Mouse (Mus musculus): ENCODE data around the gene Cd300lg. TPM values are rescaled to one million over a fixed set of nuclear protein-coding genes. Genes with fewer than 3 reads are reported as not detected.
A peak's percentile ranks its signal among the peaks of the same experiment; 100 is the strongest.

The Cd300lg gene
- polyA plus RNA-seq, 1 experiment from 2014 or later = 0.46 TPM

- Histone ChIP-seq H3K9me3 (ENCODE audit: control insufficient read depth, low read length) (no peaks in the 10 kb centered on the region), H3K36me3 (ENCODE audit: control insufficient read depth, insufficient read depth) (peaks cover 2% of the 10 kb centered on the region; the same call in 1 of the 2 replicates), H3K9ac (replicated peaks; ENCODE audit: low read depth, low read length) (peak overlapping the region; percentile 73), H3K4me3 (replicated peaks; ENCODE audit: low read length) (peak overlapping the region; percentile 58), H3K4me1 (replicated peaks; ENCODE audit: control insufficient read depth, insufficient read depth, low read length) (peaks cover 25% of the 10 kb centered on the region), H3K27ac (ENCODE audit: low read length) (peak overlapping the region; percentile 98), H3K4me2 (ENCODE audit: low read length) (peak overlapping the region; percentile 86), H3K27me3 (replicated peaks; ENCODE audit: control insufficient read depth, insufficient read depth, low read length) (no peaks in the 10 kb centered on the region)
- under 1% methylated on average over 20 of the region's 20 CpGs for WGBS
- ATAC-seq = peak; percentile 57
These were observed 47.9 kb downstream of the Cd300lg start for GRCm38 (mm10) chr11:102089088-102089808.

DNA sequence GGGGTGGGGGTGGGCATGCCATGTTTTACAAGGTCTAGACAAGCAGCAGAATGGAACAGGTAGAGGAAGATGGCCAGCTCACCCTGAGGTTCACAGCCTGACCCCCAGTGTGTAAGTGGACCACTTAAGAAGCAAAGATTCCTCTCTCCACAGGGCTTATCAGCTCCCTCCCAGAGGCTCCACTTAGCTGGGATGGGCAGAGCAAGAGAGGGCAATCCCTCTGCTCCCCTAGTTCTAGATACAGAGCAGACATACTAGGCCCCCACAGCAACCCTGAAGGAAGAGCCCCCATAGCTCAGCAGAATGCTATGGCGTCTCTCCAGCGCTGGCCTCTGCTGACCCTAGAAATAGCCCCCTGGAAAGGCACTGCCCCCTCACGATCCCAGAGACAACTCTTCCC is 54.4 kb downstream of the Cd300lg start:
- WGBS = 85% methylated on average over 3 of the region's 3 CpGs

DNA sequence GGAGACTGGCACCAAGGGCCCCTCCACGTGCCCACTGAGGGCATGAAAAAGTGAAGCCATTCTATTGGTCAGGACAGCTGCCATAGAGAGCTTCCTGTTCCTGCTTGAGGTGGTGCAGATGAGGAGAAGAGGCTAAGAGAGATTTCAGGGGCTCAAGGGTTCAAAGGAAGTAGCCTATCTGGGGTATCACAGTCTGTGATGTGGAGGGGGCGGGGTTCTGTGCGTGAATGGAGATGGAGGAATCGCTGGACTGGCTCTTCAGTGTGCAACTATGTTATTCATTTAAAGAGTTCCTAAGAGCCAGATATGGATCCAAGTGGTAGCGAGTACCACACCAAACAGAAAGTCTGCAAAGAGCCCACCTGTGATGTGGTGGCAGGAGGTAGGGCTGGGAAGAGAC is 55.1 kb downstream of the Cd300lg start:
- no peak overlapping the region for H3K4me3 ChIP-seq (replicated peaks; ENCODE audit: low read length)
- 79% methylated on average over 5 of the region's 5 CpGs for WGBS
- H3K27ac ChIP-seq (ENCODE audit: low read length) = no peak overlapping the region
- 0 out of 2 replicates have a peak, but pooled peaks have one; percentile 10 for ATAC-seq
- H3K9ac ChIP-seq (replicated peaks; ENCODE audit: low read depth, low read length) = no peak overlapping the region
- H3K27me3 ChIP-seq (replicated peaks; ENCODE audit: control insufficient read depth, insufficient read depth, low read length) = no peaks in the 10 kb centered on the region
- no peaks in the 10 kb centered on the region for H3K9me3 ChIP-seq (ENCODE audit: control insufficient read depth, low read length)
- no peaks in the 10 kb centered on the region for H3K36me3 ChIP-seq (ENCODE audit: control insufficient read depth, insufficient read depth)
- H3K4me1 ChIP-seq (replicated peaks; ENCODE audit: control insufficient read depth, insufficient read depth, low read length) = peaks cover 8% of the 10 kb centered on the region; the same call in 1 of the 2 replicates
- H3K4me2 ChIP-seq (ENCODE audit: low read length) = peak overlapping the region; percentile 53

More for the DNA sequence above, 54.4 kb downstream of the Cd300lg start:
- H3K4me2 ChIP-seq (ENCODE audit: low read length) = no peak overlapping the region
- H3K4me3 ChIP-seq (replicated peaks; ENCODE audit: low read length) = no peak overlapping the region
- H3K4me1 ChIP-seq (replicated peaks; ENCODE audit: control insufficient read depth, insufficient read depth, low read length) = peaks cover 8% of the 10 kb centered on the region; the same call in 1 of the 2 replicates
- no peak for ATAC-seq
- no peak overlapping the region for H3K27ac ChIP-seq (ENCODE audit: low read length)
- H3K9ac ChIP-seq (replicated peaks; ENCODE audit: low read depth, low read length) = no peak overlapping the region
- H3K9me3 ChIP-seq (ENCODE audit: control insufficient read depth, low read length) = no peaks in the 10 kb centered on the region
- no peaks in the 10 kb centered on the region for H3K27me3 ChIP-seq (replicated peaks; ENCODE audit: control insufficient read depth, insufficient read depth, low read length)
- H3K36me3 ChIP-seq (ENCODE audit: control insufficient read depth, insufficient read depth) = no peaks in the 10 kb centered on the region

GRCm38 (mm10) chr11:102096887-102097391 is 55.6 kb downstream of the Cd300lg start:
- Histone ChIP-seq H3K36me3 (ENCODE audit: control insufficient read depth, insufficient read depth) (no peaks in the 10 kb centered on the region), H3K4me3 (replicated peaks; ENCODE audit: low read length) (peak overlapping the region; percentile 32), H3K4me1 (replicated peaks; ENCODE audit: control insufficient read depth, insufficient read depth, low read length) (peaks cover 8% of the 10 kb centered on the region; the same call in 1 of the 2 replicates), H3K9me3 (ENCODE audit: control insufficient read depth, low read length) (no peaks in the 10 kb centered on the region), H3K4me2 (ENCODE audit: low read length) (peak overlapping the region; percentile 53), H3K9ac (replicated peaks; ENCODE audit: low read depth, low read length) (no peak overlapping the region; the same call in 1 of the 2 replicates), H3K27me3 (replicated peaks; ENCODE audit: control insufficient read depth, insufficient read depth, low read length) (no peaks in the 10 kb centered on the region), H3K27ac (ENCODE audit: low read length) (no peak overlapping the region)
- 4% methylated on average over 17 of the region's 18 CpGs for WGBS
- ATAC-seq = peak; percentile 71

GRCm38 (mm10) chr11:102101219-102101618 is 59.9 kb downstream of the Cd300lg start, which contains the start of gene Ppy:
Gene Ppy, minus strand, starts transcription at chr11:102101319.
- Histone ChIP-seq H3K4me3 (replicated peaks; ENCODE audit: low read length) (no peak within 1 kb of the TSS), H3K9ac (replicated peaks; ENCODE audit: low read depth, low read length) (no peak within 1 kb of the TSS), H3K9me3 (ENCODE audit: control insufficient read depth, low read length) (no peaks in the 10 kb centered on the region), H3K36me3 (ENCODE audit: control insufficient read depth, insufficient read depth) (no peaks in the 10 kb centered on the region), H3K4me1 (replicated peaks; ENCODE audit: control insufficient read depth, insufficient read depth, low read length) (peaks cover 8% of the 10 kb centered on the region; the same call in 1 of the 2 replicates), H3K27me3 (replicated peaks; ENCODE audit: control insufficient read depth, insufficient read depth, low read length) (peaks cover 24% of the 10 kb centered on the region), H3K4me2 (ENCODE audit: low read length) (no peak within 1 kb of the TSS), H3K27ac (ENCODE audit: low read length) (no peak within 1 kb of the TSS)
- no peak for ATAC-seq
- WGBS = 73% methylated on average over 4 of the region's 4 CpGs

GRCm38 (mm10) chr11:102102485-102103258 is 61.4 kb downstream of the Cd300lg start:
- H3K27ac ChIP-seq (ENCODE audit: low read length) = no peak overlapping the region
- no peaks in the 10 kb centered on the region for H3K4me1 ChIP-seq (replicated peaks; ENCODE audit: control insufficient read depth, insufficient read depth, low read length)
- 19% methylated on average over 17 of the region's 17 CpGs for WGBS
- H3K27me3 ChIP-seq (replicated peaks; ENCODE audit: control insufficient read depth, insufficient read depth, low read length) = peaks cover 37% of the 10 kb centered on the region
- no peak for ATAC-seq
- H3K9ac ChIP-seq (replicated peaks; ENCODE audit: low read depth, low read length) = no peak overlapping the region
- H3K4me2 ChIP-seq (ENCODE audit: low read length) = no peak overlapping the region
- no peaks in the 10 kb centered on the region for H3K9me3 ChIP-seq (ENCODE audit: control insufficient read depth, low read length)
- H3K36me3 ChIP-seq (ENCODE audit: control insufficient read depth, insufficient read depth) = no peaks in the 10 kb centered on the region
- H3K4me3 ChIP-seq (replicated peaks; ENCODE audit: low read length) = no peak overlapping the region

Other genes starting within 250 kb of the Cd300lg start
- 0.79 and 0.84 TPM in 2 replicates for gene Meox1, start 147.1 kb upstream of the Cd300lg start, polyA plus RNA-seq (2015; fragmentation: Nextera tagmentation; extraction: Ambion mirVana)
- gene Sost, start 74.5 kb upstream of the Cd300lg start, polyA plus RNA-seq (2015; fragmentation: Nextera tagmentation; extraction: Ambion mirVana) = 0.11 TPM in 1 of 2 replicates, not detected in the other
- gene Cfap97d1, start 57.2 kb upstream of the Cd300lg start, polyA plus RNA-seq (2015; fragmentation: Nextera tagmentation; extraction: Ambion mirVana) = not detected in 2 replicates
- 12.7 and 14.5 TPM in 2 replicates for gene Dusp3, start 54.5 kb upstream of the Cd300lg start, polyA plus RNA-seq (2015; fragmentation: Nextera tagmentation; extraction: Ambion mirVana)
- gene Mpp3, start 13.0 kb upstream of the Cd300lg start, polyA plus RNA-seq (2015; fragmentation: Nextera tagmentation; extraction: Ambion mirVana) = 49.3 and 55.2 TPM in 2 replicates
- 21.0 and 24.1 TPM in 2 replicates for gene Mpp2, start 47.0 kb downstream of the Cd300lg start, polyA plus RNA-seq (2015; fragmentation: Nextera tagmentation; extraction: Ambion mirVana)
- gene Ppy, start 59.8 kb downstream of the Cd300lg start, polyA plus RNA-seq (2015; fragmentation: Nextera tagmentation; extraction: Ambion mirVana) = not detected in 2 replicates
- not detected in 2 replicates for gene Pyy, start 66.3 kb downstream of the Cd300lg start, polyA plus RNA-seq (2015; fragmentation: Nextera tagmentation; extraction: Ambion mirVana)
- not detected in 2 replicates for gene Nags, start 104.0 kb downstream of the Cd300lg start, polyA plus RNA-seq (2015; fragmentation: Nextera tagmentation; extraction: Ambion mirVana)
- 43.9 and 44.7 TPM in 2 replicates for gene Tmem101, start 114.9 kb downstream of the Cd300lg start, polyA plus RNA-seq (2015; fragmentation: Nextera tagmentation; extraction: Ambion mirVana)
- gene Lsm12, start 143.8 kb downstream of the Cd300lg start, polyA plus RNA-seq (2015; fragmentation: Nextera tagmentation; extraction: Ambion mirVana) = 103 and 123 TPM in 2 replicates
- gene G6pc3, start 148.1 kb downstream of the Cd300lg start, polyA plus RNA-seq (2015; fragmentation: Nextera tagmentation; extraction: Ambion mirVana) = 21.5 and 26.2 TPM in 2 replicates
- 124 and 136 TPM in 2 replicates for gene Hdac5, start 188.7 kb downstream of the Cd300lg start, polyA plus RNA-seq (2015; fragmentation: Nextera tagmentation; extraction: Ambion mirVana)
- 5.4 and 5.5 TPM in 2 replicates for gene BC030867, start 207.4 kb downstream of the Cd300lg start, polyA plus RNA-seq (2015; fragmentation: Nextera tagmentation; extraction: Ambion mirVana)
- not detected in 2 replicates for gene Asb16, start 227.2 kb downstream of the Cd300lg start, polyA plus RNA-seq (2015; fragmentation: Nextera tagmentation; extraction: Ambion mirVana)
- 75.8 and 78.7 TPM in 2 replicates for gene Tmub2, start 243.4 kb downstream of the Cd300lg start, polyA plus RNA-seq (2015; fragmentation: Nextera tagmentation; extraction: Ambion mirVana)

Data from forebrain, embryonic 16.5 days (tissue).